Mouse (Mus musculus) heart, embryonic 16.5 days (tissue): ENCODE measurements around the gene Pigp. TPM values are rescaled to one million over a fixed set of nuclear protein-coding genes. Genes with fewer than 3 reads are reported as not detected.

Experiments
- ATAC-seq: fragments of 200-750 bp; cut with Nextera tagmentation; replicated peaks from 2 replicates; pipeline ENCODE4 v1.8.0; 2017; ENCODE audit warnings: moderate number of reproducible peaks; ENCODE audit not compliant: insufficient read depth, low FRiP score; ENCODE audit errors: extremely low read depth
- H3K27ac ChIP-seq: fragments of 300-500 bp; sonication (generic); 2 replicates; pipeline ENCODE4 v1.5.1; 2014; ENCODE audit warnings: mild to moderate bottlenecking, low read length, control low read depth, moderate library complexity
- H3K27me3 ChIP-seq: fragments of 300-500 bp; sonication (generic); 2 replicates; pipeline ENCODE4 v1.6.1; 2014; ENCODE audit warnings: low read length, mixed read lengths; ENCODE audit not compliant: control insufficient read depth, insufficient read depth
- H3K36me3 ChIP-seq: fragments of 300-500 bp; sonication (generic); 2 replicates; pipeline ENCODE4 v1.6.1; 2014; ENCODE audit not compliant: control insufficient read depth, insufficient read depth
- H3K4me1 ChIP-seq: fragments of 300-500 bp; sonication (generic); 2 replicates; pipeline ENCODE4 v1.6.1; 2014; ENCODE audit warnings: low read length, mixed read lengths; ENCODE audit not compliant: control insufficient read depth, insufficient read depth
- H3K4me2 ChIP-seq: fragments of 300-500 bp; sonication (generic); 2 replicates; pipeline ENCODE4 v1.6.1; 2014; ENCODE audit warnings: low read depth, mild to moderate bottlenecking, control low read depth, low read length
- H3K4me3 ChIP-seq: fragments of 300-500 bp; sonication (generic); 2 replicates; pipeline ENCODE4 v1.5.1; 2014; ENCODE audit warnings: mild to moderate bottlenecking, control low read depth, low read length
- H3K9ac ChIP-seq: fragments of 300-500 bp; sonication (generic); 2 replicates; pipeline ENCODE4 v1.6.1; 2014; ENCODE audit warnings: low read length, control low read depth
- H3K9me3 ChIP-seq: fragments of 300-500 bp; sonication (generic); replicated peaks from 2 replicates; pipeline ENCODE4 v1.6.1; 2016; ENCODE audit warnings: low read length; ENCODE audit not compliant: control insufficient read depth
- WGBS: fragments of 180-500 bp; shearing (Covaris S2); extraction: QIAGEN DNeasy Blood & Tissue Kit; methylation state at CpG from one replicate; pipeline ENCODE4 v1.1.7; 2014; 5-methylcytosine and 5-hydroxymethylcytosine counted together
- polyA plus RNA-seq: library from polyadenylated mRNA; unstranded; fragments of >200 nt; fragmentation: Nextera tagmentation; extraction: Ambion mirVana; gene quantifications from 2 replicates; pipeline ENCODE4 v1.2.1, GENCODE M21; 2015

Gene Pigp
- polyA plus RNA-seq, 1 experiment from 2014 or later, result 119 TPM

GRCm38 (mm10) chr16:94331233-94331885, 40.3 kb downstream of the Pigp start:
- no peak for ATAC-seq
- Histone ChIP-seq H3K4me3 (no peak overlapping the region), H3K36me3 (no peaks in the 10 kb centered on the region), H3K27me3 (no peaks in the 10 kb centered on the region; the same call in 1 of the 2 replicates), H3K9me3 (no peaks in the 10 kb centered on the region), H3K4me1 (peaks cover 5% of the 10 kb centered on the region), H3K4me2 (no peak overlapping the region), H3K27ac (no peak overlapping the region), H3K9ac (no peak overlapping the region)
- 84% methylated on average over 9 of the region's 9 CpGs for WGBS

- no peak overlapping the region for H3K27ac ChIP-seq
- no peak for ATAC-seq
- peaks cover 5% of the 10 kb centered on the region for H3K4me1 ChIP-seq
- no peak overlapping the region for H3K4me3 ChIP-seq
- H3K4me2 ChIP-seq, result no peak overlapping the region
- 83% methylated on average over 5 of the region's 5 CpGs for WGBS
- H3K36me3 ChIP-seq, result no peaks in the 10 kb centered on the region
- H3K9ac ChIP-seq, result no peak overlapping the region
- no peaks in the 10 kb centered on the region for H3K9me3 ChIP-seq
- no peaks in the 10 kb centered on the region; the same call in 1 of the 2 replicates for H3K27me3 ChIP-seq
These were observed 41.2 kb downstream of the Pigp start for GRCm38 (mm10) chr16:94330429-94330828.

- Histone ChIP-seq H3K4me3 (peak overlapping the region; percentile 74), H3K9me3 (no peaks in the 10 kb centered on the region), H3K27me3 (no peaks in the 10 kb centered on the region; the same call in 1 of the 2 replicates), H3K9ac (0 out of 2 replicates have a peak overlapping the region, but pooled peaks have one; percentile 3), H3K4me1 (peaks cover 5% of the 10 kb centered on the region), H3K27ac (no peak overlapping the region), H3K4me2 (peak overlapping the region; percentile 95), H3K36me3 (no peaks in the 10 kb centered on the region)
- WGBS, result 22% methylated on average over 25 of the region's 25 CpGs
- ATAC-seq, result no peak
These were observed 42.5 kb downstream of the Pigp start for GRCm38 (mm10) chr16:94328881-94329867.

GRCm38 (mm10) chr16:94327781-94328711, 43.6 kb downstream of the Pigp start, which contains the start of gene Ripply3:
Ripply3 (plus strand) TSS chr16:94328420.
- Histone ChIP-seq H3K9ac (peak within 1 kb of the TSS; percentile 79), H3K27me3 (no peaks in the 10 kb centered on the region; the same call in 1 of the 2 replicates), H3K4me1 (peaks cover 5% of the 10 kb centered on the region), H3K4me2 (peak within 1 kb of the TSS; percentile 95), H3K9me3 (no peaks in the 10 kb centered on the region), H3K36me3 (no peaks in the 10 kb centered on the region), H3K27ac (peak within 1 kb of the TSS; percentile 5; the same call in 1 of the 2 replicates), H3K4me3 (peak within 1 kb of the TSS; percentile 74)
- 1% methylated on average over 63 of the region's 63 CpGs for WGBS
- ATAC-seq, result peak; percentile 71

GRCm38 (mm10) chr16:94326008-94326407, 45.6 kb downstream of the Pigp start:
- ATAC-seq, result no peak
- Histone ChIP-seq H3K4me3 (no peak overlapping the region), H3K36me3 (no peaks in the 10 kb centered on the region), H3K27ac (no peak overlapping the region), H3K4me1 (peaks cover 5% of the 10 kb centered on the region), H3K4me2 (no peak overlapping the region), H3K9me3 (0 out of 2 replicates have a peak, but pooled peaks cover 3% of the 10 kb centered on the region), H3K27me3 (no peaks in the 10 kb centered on the region; the same call in 1 of the 2 replicates), H3K9ac (no peak overlapping the region)
- WGBS, result 87% methylated on average over 3 of the region's 3 CpGs

- Histone ChIP-seq H3K4me3 (no peak overlapping the region), H3K27ac (no peak overlapping the region; the same call in 1 of the 2 replicates), H3K36me3 (no peaks in the 10 kb centered on the region), H3K4me2 (no peak overlapping the region), H3K9me3 (0 out of 2 replicates have a peak, but pooled peaks cover 3% of the 10 kb centered on the region), H3K27me3 (no peaks in the 10 kb centered on the region), H3K9ac (no peak overlapping the region), H3K4me1 (peaks cover 4% of the 10 kb centered on the region)
- 54% methylated on average over 5 of the region's 5 CpGs for WGBS
- no peak for ATAC-seq
These were observed 48.0 kb downstream of the Pigp start for GRCm38 (mm10) chr16:94323681-94324080.

GRCm38 (mm10) chr16:94320223-94320622, 51.4 kb downstream of the Pigp start:
- 77% methylated on average over 5 of the region's 5 CpGs for WGBS
- ATAC-seq, result no peak

GRCm38 (mm10) chr16:94317752-94318151, 53.9 kb downstream of the Pigp start:
- peaks cover 4% of the 10 kb centered on the region; the same call in 1 of the 2 replicates for H3K4me1 ChIP-seq
- H3K9me3 ChIP-seq, result 0 out of 2 replicates have a peak, but pooled peaks cover 3% of the 10 kb centered on the region
- WGBS, result 56% methylated on average over 5 of the region's 5 CpGs
- H3K9ac ChIP-seq, result no peak overlapping the region
- no peak overlapping the region for H3K27ac ChIP-seq
- no peak for ATAC-seq
- no peak overlapping the region for H3K4me3 ChIP-seq
- no peaks in the 10 kb centered on the region for H3K36me3 ChIP-seq
- H3K4me2 ChIP-seq, result no peak overlapping the region
- no peaks in the 10 kb centered on the region for H3K27me3 ChIP-seq

More at GRCm38 (mm10) chr16:94320223-94320622, 51.4 kb downstream of the Pigp start:
- H3K4me3 ChIP-seq, result no peak overlapping the region
- H3K27me3 ChIP-seq, result no peaks in the 10 kb centered on the region
- H3K9ac ChIP-seq, result no peak overlapping the region
- H3K4me2 ChIP-seq, result no peak overlapping the region
- no peaks in the 10 kb centered on the region for H3K36me3 ChIP-seq
- H3K9me3 ChIP-seq, result 0 out of 2 replicates have a peak, but pooled peaks cover 3% of the 10 kb centered on the region
- H3K4me1 ChIP-seq, result no peaks in the 10 kb centered on the region
- no peak overlapping the region for H3K27ac ChIP-seq
